Mouse (Mus musculus) liver, postnatal 0 days (tissue): ENCODE results near the gene Anxa5.

Experiments
- CTCF ChIP-seq: sonication (generic); IDR thresholded peaks from 2 replicates; pipeline ENCODE4 v1.5.1; 2016; ENCODE audit warnings: antibody characterized with exemption, low read depth
- EP300 ChIP-seq: IDR thresholded peaks from 2 replicates; pipeline ENCODE4 v1.6.1; 2016; ENCODE audit warnings: antibody characterized with exemption, low read depth, mild to moderate bottlenecking

DNA sequence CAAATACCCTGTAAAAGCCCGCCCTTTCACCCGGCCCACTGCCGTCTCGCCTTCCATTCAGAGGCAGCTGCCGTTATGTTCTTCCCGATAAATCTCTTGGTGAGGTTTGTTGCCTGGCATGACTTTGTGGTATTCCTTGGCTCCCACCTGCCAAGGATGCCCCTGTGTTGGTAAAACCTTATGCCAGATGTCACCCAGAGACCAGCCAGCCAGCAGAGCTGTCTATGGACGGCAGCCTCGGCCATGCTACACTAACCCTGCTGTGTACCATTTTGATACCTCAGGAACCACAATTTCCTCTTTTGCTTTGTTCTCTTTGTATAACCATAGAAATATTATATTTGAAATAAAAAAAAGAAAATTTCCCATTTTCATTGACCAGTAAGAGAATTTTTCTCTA, 48.3 kb downstream of the Anxa5 start:
- TF ChIP-seq CTCF, result no peak
- TF ChIP-seq EP300, result no peak
